Mouse (Mus musculus) testis, adult 2 months (tissue): Measurements from ENCODE around the gene Calm2.

ENCODE experiments used
- CTCF ChIP-seq: fragments of 200-500 bp; IDR thresholded peaks from 2 replicates; pipeline ENCODE4 v1.5.1; 2012; ENCODE audit warnings: low read depth, mild to moderate bottlenecking, inconsistent platforms, low read length, moderate library complexity; ENCODE audit not compliant: control insufficient read depth, insufficient read depth, insufficient replicate concordance
- POLR2A ChIP-seq: fragments of 200-500 bp; IDR thresholded peaks from 2 replicates; pipeline ENCODE4 v1.6.1; 2012; ENCODE audit warnings: low read depth, mild to moderate bottlenecking, inconsistent platforms, low read length, moderate library complexity; ENCODE audit not compliant: control insufficient read depth

DNA sequence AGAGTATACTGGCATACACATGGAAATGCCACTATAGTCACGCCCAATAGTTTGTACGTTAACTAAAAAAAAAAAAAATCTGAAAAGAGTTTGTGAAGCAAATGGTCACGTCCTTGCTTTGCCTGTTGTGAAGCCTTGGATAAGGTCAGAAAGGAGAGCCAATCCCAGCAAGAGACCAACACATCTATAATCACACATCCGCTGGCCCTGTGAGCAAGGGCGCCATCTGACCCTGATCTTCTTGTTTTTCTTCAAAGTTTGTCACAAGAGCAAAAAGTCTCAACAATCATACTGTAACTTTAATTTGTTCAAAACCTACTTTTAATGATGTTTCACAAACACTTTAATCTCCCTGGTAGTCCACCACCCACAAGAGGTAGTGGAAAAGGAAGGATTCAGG, 39.0 kb upstream of the Calm2 start:
- no peak for TF ChIP-seq CTCF
- TF ChIP-seq POLR2A: no peak
